Mouse (Mus musculus) cerebellum, adult 9-10 months (tissue): ENCODE data around the gene Smg6.

Experiments
- DNase-seq: peaks from one replicate; pipeline ENCODE4 v3.0.0; 2022

Smg6 gene

DNA sequence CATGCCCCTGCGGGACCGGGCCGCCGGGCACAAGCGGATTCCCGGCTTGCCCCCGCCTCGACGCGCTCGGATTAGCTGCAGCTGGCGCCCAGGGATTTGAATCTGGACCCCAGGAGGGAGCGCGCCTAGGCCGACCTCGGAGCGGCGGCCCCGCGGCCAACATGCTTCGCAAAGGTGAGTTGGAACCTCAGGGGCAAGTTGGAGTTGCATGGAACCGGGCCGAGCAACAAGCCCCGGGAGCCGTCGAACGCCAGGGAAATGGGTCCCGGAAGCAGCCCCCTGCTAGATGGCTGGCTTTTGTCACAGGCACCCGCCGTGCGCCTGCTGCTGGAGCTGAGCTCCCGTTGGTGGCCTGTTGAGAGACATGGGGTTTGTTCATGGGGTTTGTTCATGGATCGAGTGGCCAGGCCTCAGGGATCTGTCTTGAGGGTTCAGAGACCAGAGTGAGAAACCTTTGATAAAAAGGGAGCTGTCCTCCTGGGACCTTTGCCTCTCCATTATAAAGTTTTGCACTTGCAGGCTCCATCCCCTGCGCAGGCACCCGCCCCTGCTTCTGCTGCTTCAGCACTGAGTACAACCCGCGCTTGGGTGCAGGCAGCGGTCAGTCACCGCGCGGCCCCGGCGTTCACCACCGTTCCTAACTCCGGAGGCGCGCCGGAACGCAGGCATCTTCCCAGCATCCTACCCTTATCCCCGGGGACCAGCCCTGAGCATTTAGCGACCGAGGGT, 268.7 kb downstream of the Smg6 start:
- peak; percentile 61 for DNase-seq

DNA sequence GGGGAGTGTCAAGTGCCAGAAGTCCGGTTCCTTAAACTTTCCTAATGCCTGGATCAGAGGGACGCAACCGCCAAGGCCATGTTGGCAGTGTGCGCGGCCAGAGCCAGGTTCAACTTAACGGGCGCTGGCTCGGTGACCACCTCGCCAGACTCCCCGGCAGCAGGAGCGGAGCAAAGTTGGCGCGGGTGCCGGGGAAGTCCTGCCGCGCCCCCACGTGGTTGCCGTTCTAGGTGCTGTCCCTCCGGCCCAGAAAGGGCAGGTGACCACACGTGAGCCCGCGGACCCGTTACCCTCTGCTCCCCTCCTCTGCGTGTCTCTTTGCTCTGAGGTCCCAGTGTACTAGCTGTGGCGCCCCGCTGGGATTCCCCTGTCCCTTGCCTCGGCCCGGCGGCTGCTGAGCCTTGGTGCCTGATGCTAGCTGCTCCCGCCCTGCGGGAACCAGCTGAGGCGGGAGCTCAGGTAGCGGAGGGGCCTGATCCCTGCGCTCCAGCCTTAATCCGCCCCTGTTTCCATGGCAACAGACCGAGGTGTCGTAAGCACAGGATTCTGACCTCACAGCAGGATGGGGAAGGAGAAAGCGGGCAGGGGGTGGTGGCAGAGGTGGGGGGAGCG, 269.3 kb downstream of the Smg6 start:
- DNase-seq: peak; percentile 84

DNA sequence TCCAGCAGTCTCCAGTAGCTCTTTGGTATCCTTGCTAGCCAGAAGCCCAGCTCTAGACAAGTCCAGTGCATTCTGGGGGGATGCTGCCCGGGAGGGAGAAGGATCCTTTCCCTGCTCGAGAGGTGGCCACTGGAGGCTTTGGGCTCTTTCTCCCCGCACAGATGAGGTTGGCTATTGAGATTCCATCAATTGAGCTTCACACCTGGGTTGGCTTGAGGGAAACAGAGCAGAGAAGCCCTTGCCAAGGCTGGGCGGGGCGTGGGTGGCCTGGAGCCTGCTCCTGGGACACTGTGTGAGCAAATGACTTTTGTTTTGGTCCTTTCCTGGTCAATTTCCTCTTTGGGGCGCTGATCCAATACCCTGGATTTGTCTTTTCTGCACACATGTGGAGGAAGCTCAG, 270.5 kb downstream of the Smg6 start:
- peak; percentile 72 for DNase-seq

DNA sequence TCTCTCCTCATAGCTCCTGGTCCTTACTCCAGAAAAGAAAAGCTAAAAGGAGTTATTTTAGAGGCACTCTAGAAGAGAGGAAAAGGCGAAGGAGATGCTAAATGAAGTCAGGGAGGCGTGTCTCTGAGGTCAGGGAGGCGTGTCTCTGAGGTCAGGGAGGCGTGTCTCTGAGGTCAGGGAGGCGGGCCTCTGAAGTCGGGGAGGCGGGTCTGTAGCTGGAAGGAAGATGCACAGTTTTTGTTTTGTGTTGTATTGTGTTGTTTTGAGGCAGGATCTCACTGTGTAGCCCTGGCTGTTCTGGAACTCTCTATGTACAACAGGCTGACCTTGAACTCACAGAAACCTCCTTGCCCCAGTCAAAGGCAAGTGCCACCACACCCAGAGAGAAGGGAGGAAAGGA, 272.3 kb downstream of the Smg6 start:
- DNase-seq: no peak

DNA sequence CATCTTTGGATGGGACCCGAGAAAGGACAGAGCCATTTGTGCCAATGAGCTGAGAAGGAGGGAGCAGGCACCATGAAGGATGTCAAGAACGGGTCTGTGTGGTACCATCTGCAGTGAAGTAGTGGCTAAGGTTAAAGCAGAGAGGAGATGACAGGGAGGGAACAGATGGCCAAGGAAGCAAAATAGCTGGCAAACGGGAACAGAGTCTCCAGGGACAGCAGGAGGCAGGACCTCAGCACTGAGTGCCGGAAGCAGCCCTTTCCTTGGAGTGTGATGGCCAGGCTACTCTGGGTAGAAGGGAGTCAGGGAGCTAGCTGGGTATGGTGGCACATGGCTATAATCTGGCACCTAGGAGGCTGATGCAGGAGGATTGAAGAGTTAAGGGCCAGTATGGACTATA, 273.2 kb downstream of the Smg6 start:
- DNase-seq: peak; percentile 85

DNA sequence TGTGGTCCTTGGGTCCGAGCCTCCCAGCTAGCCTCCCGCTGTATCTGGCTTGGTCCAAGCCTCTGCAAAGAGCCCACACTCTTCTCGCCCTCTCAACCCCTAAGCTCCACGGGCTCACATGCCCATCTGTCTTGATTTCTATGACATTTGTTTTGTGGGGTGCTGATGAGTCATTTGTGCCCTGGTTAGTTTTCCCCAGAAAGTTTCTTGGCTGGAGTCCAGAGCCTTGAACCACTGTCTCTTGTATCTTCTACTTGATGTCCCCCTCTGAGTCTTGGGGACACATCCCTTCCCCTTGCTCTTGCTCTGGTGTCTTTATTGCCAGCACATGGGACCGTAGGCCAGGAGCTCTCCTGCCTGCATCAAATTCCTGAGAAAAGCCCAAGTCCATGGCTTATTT, 274.3 kb downstream of the Smg6 start:
- DNase-seq: peak; percentile 60

DNA sequence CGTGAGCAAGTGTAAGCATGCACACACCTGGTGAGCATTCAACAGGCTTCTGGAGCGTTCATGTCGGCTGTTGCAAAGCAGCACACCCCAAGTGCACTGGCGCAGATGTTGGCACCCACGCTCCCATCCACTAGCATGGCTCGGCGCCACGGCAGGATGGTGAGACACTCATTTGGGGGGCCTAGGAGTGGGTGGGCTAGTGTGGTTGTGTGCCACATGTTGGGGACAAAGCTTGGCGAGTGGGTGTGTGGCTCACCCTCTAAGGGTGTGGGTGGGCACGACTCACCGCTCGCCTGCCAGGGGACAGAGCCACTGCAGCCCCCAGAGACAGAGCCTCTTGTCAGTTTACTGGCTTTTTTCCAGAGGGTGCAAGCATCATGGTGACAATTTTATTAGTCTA, 275.3 kb downstream of the Smg6 start:
- DNase-seq: no peak

DNA sequence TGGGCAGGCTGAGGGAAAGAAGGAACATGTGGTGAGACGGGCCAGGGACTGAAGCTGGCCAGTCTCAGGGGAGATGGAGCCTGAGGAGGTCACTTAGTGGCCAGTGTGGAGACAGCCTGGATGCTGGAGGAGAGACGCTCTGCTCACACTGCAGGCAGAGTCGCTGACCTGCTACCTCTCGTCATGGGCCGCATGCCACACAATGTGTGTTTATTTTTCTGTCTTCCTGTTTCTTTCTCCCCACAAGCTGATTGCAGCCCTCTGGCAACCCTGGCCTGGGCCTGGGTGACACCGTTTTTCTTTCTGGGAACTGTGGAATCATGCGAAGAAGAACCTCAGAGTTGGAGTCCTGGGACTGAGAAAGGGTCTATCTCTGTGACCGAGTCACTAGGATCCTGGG, 276.1 kb downstream of the Smg6 start:
- DNase-seq: peak; percentile 52

DNA sequence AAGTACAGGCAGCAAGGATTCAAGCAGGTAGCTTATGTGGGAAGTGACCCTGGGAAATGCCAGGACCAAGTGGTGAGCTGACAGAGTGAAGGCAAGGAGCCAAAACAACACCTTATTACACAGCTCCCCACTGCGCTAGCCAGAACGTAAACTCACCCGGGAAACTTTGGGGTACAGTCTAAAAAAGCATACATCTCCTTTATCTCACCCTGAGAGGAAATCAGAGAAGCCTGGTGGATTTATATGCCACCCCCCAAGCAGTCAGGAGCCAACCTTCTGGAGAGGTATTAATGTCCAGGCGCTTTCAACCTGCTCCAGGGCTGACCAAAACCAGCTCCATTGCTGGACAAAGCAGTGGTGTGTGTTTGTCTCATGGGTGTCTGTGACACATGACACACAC, 278.3 kb downstream of the Smg6 start:
- peak; percentile 69 for DNase-seq

DNA sequence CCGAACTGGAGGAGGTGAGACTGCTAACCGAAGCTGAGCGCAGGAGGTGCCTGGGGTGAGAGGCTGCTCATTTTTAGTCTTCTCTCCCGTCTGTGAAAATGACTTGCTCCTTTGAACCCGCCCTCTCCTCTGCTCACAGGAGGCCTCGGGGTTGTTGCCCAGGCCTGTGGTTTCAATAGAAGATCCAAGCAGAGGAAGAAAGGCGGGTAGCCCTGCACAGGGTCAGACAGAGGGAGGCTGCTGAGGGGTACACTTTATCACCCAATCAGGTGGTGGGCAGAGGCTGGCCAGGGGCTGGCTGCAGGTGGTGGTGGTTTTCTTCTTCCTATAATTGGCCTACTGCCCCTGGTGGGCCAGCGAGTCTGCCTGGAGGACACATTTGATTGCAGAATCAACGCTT, 278.8 kb downstream of the Smg6 start:
- no peak for DNase-seq

DNA sequence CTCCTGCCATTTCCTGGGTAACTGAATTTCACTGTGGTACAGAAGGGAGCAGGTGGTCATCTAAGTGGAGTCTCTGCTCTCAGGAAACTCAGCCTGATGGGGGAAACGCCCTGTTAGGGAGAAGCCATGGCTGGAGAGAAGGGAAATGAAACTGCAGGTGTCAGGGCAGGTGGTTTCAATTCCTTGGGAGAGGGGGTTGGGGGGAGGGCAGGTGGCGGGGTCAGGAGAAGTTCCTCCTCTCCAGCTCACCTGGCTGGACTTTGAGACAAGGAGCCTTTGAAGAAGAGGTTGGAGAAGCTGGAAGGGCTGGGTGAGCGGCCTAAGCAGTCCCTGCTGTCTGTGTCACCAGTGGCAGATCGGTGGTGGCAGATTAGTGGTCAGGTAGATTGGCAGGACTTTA, 280.7 kb downstream of the Smg6 start:
- DNase-seq: no peak

DNA sequence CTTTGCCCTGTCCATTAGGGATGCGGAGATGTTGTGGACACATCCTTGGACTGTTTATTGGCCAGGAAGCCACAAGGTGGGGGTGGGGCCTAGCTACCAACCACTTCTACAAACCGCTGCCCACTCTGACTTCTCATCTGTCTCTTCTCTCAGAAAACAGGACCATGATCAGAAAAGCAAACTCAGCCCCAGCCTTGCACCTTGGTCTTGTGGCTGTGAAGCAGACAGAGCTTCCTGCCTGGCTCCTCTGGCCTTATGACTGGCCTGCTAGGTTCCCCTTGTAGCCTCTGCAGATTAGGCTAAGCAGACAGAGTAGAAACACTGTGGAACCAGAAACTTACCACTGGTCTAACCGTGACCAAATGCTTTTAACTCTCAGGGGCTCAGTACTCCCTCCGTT, 283.7 kb downstream of the Smg6 start:
- no peak for DNase-seq

DNA sequence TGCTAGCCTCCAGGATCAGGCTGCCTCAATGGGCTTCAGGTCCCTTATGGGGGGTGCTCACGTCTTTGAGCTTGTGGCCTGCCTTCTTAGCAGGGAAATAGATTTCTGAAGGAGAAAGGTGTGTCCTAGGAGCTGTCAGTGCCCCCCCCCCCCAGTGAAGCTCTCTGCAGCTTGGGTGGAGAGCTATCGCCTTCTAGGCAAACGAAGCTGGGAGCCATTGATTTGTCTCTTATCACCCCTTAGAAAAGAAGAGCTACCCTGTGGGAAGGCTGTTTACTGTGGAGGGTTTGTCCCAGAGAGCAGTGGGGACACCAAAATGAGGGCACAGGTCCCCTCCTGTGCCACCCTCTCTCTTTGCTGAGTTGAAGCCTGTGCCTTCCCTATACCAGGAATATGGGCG, 284.5 kb downstream of the Smg6 start:
- DNase-seq: no peak

DNA sequence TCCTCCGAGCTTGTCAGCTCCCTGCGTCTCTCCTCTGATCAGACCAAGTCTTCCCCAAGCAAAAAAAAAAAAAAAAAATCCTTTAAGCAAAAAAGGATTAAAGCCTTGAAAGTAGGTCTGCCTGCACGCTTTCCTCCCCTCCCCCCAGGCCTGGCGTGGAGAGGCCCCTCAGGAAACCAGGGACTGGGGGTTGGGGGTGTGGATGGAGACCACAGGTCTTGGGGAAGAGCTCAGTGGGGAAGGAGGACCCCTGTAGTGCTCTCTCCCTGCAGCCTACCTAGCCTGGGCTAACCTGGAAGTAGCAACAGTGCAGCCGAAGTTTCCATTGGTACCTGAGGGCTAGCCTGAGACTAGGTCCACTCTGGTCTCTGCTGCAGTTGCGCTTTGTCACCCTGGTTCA, 285.1 kb downstream of the Smg6 start:
- DNase-seq: peak; percentile 60

DNA sequence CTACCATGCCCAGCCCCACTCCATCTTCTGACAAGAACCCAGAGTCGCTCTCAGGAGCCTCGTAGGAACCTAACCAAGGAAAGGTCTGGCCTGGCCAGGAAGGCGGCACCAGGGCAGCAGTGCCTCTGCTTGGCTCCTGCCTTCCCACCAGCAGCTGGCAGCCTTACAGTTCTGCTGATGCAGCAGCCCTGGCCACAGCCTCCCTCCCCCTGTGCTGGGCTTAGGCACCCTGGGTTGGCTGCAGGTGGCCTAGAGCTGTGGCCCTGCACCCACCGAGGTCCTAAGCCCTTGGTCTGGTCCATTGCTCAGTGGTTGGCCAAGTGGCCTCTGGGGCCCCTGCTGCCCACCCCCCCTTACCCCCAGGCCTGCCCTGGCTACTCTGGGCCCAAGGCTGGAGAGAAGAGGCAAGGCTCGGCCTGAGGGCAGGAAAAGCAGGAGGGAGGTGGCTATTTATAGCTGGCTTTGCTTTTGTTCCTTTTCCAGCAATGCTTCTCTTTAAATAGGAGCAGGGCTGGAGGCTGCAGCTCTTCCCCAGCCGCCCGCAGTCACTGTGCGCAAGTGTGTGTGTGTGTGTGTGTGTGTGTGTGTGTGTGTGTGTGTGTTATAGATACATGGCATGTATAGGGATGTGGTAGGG, 286.5 kb downstream of the Smg6 start:
- DNase-seq: peak; percentile 79

DNA sequence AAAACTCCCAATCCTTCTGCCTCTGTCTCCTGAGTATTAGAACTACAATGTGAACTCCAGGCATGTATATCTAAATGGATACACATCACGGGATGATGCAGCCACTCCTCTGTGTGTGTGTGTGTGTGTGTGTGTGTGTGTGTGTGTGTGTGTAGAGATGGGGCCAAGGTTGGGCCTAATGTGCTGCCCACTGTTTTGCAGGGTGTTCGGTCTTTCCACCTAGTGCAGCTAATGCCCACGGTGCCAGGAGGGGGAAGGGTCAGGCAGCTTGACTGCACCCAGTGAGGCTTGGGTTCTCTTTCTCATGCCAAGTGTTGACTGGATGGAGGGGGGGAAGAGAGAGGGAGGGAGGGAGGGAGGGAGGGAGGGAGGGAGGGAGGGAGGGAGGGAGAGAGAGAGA, 287.3 kb downstream of the Smg6 start:
- peak; percentile 71 for DNase-seq

DNA sequence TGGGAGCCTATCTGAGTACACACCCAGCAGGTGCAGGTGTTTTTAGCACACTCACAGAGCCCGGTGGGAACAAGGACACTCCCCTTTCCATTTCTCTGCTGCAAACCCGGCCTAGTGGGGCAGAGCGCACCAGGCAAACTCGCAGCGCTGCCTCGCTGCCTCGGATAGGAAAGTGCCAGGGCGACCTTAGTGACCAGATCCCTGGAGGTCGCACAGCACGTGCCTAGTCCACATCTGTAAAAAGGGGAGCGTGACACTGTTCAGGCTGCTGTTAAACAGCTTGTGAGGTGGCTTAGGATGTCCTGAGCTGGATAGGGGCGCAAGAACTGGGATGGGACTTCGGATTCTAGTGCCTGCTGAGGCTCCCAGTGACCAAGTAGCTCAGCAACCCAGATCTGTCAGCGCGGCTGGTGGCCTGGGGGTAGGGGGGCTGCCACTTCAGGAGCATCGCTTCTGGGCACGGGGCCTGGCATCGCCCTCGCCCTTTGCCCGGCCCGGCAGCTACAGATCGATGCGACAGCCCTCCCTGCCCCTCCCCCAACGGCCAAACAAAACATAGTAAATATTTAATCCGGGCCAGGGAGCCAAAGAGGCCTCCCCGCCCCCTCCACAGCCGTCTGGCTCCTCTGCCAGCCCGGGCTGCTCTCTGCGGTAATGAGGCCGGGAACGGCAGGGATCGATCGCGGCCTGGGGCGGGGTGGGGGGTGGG, 287.9 kb downstream of the Smg6 start:
- DNase-seq: peak; percentile 77
